Mouse (Mus musculus) lung, adult 2 months (tissue): ENCODE measurements around the gene Ifnl3.

Experiments
- CTCF ChIP-seq: fragments of 200-500 bp; IDR thresholded peaks from 2 replicates; pipeline ENCODE4 v1.5.1; 2011; ENCODE audit warnings: mild to moderate bottlenecking, low read length, control low read depth; ENCODE audit not compliant: insufficient read depth
- POLR2A ChIP-seq: fragments of 200-500 bp; IDR thresholded peaks from 2 replicates; pipeline ENCODE4 v1.6.1; 2011; ENCODE audit warnings: low read depth, mild to moderate bottlenecking, control low read depth, low read length, borderline replicate concordance; ENCODE audit errors: extremely low read depth

DNA sequence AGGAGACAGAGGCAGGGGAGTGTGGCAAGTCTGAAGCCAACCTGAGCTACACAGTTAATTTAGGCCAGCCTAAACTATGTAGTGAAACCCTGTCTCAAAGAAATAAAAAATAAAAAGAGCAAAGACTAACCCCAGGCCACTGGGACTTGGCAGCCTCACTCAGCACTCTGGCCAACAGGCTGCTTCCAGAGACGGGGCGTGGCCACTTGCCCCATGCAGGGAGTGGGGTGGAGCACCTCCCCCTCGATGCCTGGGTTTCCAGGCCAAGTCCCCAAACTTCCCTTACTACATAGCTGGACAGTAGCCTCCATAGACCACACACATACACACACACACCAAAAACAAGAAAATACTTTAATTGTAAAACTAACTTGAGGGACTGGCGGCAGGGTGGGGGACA, 35.9 kb downstream of the Ifnl3 start:
- TF ChIP-seq POLR2A (no peak), CTCF (no peak)
